Mouse (Mus musculus) ES-Bruce4 (cell line): Measurements from ENCODE around the gene Pkn2. TPM values are rescaled to one million over a fixed set of nuclear protein-coding genes. Genes with fewer than 3 reads are reported as not detected.

Experiments used
- H3K27ac ChIP-seq: 2 replicates; pipeline ENCODE4 v1.5.1; 2012; ENCODE audit warnings: low read length, inconsistent platforms; ENCODE audit not compliant: insufficient read depth
- H3K27me3 ChIP-seq: 2 replicates; pipeline ENCODE4 v1.6.1; 2012; ENCODE audit warnings: mild to moderate bottlenecking, low read length, inconsistent platforms; ENCODE audit not compliant: control insufficient read depth, poor library complexity, insufficient read depth, severe bottlenecking
- H3K36me3 ChIP-seq: 2 replicates; pipeline ENCODE4 v1.6.1; 2012; ENCODE audit warnings: inconsistent platforms, mild to moderate bottlenecking, low read length, moderate library complexity; ENCODE audit not compliant: control insufficient read depth, poor library complexity, insufficient read depth, severe bottlenecking
- H3K4me1 ChIP-seq: one replicate; pipeline ENCODE4 v1.8.1; 2011; ENCODE audit warnings: low read length; ENCODE audit not compliant: control insufficient read depth, insufficient read depth
- H3K4me3 ChIP-seq: 2 replicates; pipeline ENCODE4 v1.5.1; 2011; ENCODE audit warnings: low read depth, mild to moderate bottlenecking, low read length
- H3K9ac ChIP-seq: 2 replicates; pipeline ENCODE4 v1.6.1; 2012; ENCODE audit warnings: low read depth, mild to moderate bottlenecking, inconsistent platforms; ENCODE audit not compliant: poor library complexity, severe bottlenecking
- H3K9me3 ChIP-seq: replicated peaks from 2 replicates; pipeline ENCODE4 v1.6.1; 2012; ENCODE audit warnings: mild to moderate bottlenecking, low read length, inconsistent platforms; ENCODE audit not compliant: control insufficient read depth, poor library complexity, insufficient read depth, severe bottlenecking
- CTCF ChIP-seq: IDR thresholded peaks from one replicate; pipeline ENCODE4 v1.8.1; 2011; ENCODE audit warnings: low read depth, low read length
- EP300 ChIP-seq: IDR thresholded peaks from 2 replicates; pipeline ENCODE4 v1.6.1; 2011; ENCODE audit warnings: low read depth, low read length; ENCODE audit not compliant: insufficient read depth
- POLR2A ChIP-seq: IDR thresholded peaks from one replicate; pipeline ENCODE4 v1.8.1; 2011; ENCODE audit warnings: low read length; ENCODE audit not compliant: insufficient read depth
- polyA plus RNA-seq: library from polyadenylated mRNA; stranded (reverse); fragments of >200 nt; gene quantifications from 2 replicates; pipeline ENCODE4 v1.2.4, GENCODE M21; 2011; ENCODE audit warnings: low read depth; ENCODE audit not compliant: missing spikeins, insufficient read depth, insufficient read length

Gene Pkn2
- polyA plus RNA-seq, 1 experiment, result 108 TPM

GRCm38 (mm10) chr3:142826449-142827146 lies 55.2 kb downstream of the Pkn2 start:
- H3K9ac ChIP-seq, result no peak overlapping the region
- TF ChIP-seq CTCF (no peak), EP300 (no peak), POLR2A (no peak)
- H3K4me3 ChIP-seq, result no peak overlapping the region
- no peaks in the 10 kb centered on the region for H3K4me1 ChIP-seq
- H3K27me3 ChIP-seq, result no peaks in the 10 kb centered on the region
- no peak overlapping the region for H3K27ac ChIP-seq
- peaks cover 10% of the 10 kb centered on the region for H3K36me3 ChIP-seq
- no peaks in the 10 kb centered on the region for H3K9me3 ChIP-seq

- no peak overlapping the region for H3K4me3 ChIP-seq
- peaks cover 14% of the 10 kb centered on the region for H3K36me3 ChIP-seq
- H3K27me3 ChIP-seq, result no peaks in the 10 kb centered on the region
- no peaks in the 10 kb centered on the region for H3K4me1 ChIP-seq
- no peak overlapping the region for H3K27ac ChIP-seq
- no peak overlapping the region for H3K9ac ChIP-seq
- TF ChIP-seq CTCF, result no peak
- no peak for TF ChIP-seq EP300
- no peak for TF ChIP-seq POLR2A
- no peaks in the 10 kb centered on the region for H3K9me3 ChIP-seq
Observed at GRCm38 (mm10) chr3:142823606-142824005, 58.2 kb downstream of the Pkn2 start.

GRCm38 (mm10) chr3:142817506-142817905 lies 64.3 kb downstream of the Pkn2 start:
- H3K9ac ChIP-seq, result no peak overlapping the region
- TF ChIP-seq POLR2A, result no peak
- no peak for TF ChIP-seq EP300
- TF ChIP-seq CTCF, result no peak
- H3K27ac ChIP-seq, result no peak overlapping the region
- H3K27me3 ChIP-seq, result no peaks in the 10 kb centered on the region
- no peaks in the 10 kb centered on the region for H3K9me3 ChIP-seq
- H3K36me3 ChIP-seq, result peaks cover 11% of the 10 kb centered on the region
- no peaks in the 10 kb centered on the region for H3K4me1 ChIP-seq
- H3K4me3 ChIP-seq, result no peak overlapping the region

- H3K9me3 ChIP-seq, result no peaks in the 10 kb centered on the region
- H3K27ac ChIP-seq, result no peak overlapping the region
- H3K36me3 ChIP-seq, result peaks cover 14% of the 10 kb centered on the region; the same call in 1 of the 2 replicates
- no peaks in the 10 kb centered on the region for H3K27me3 ChIP-seq
- TF ChIP-seq CTCF (no peak), EP300 (no peak), POLR2A (no peak)
- H3K4me3 ChIP-seq, result no peak overlapping the region
- H3K9ac ChIP-seq, result no peak overlapping the region
- H3K4me1 ChIP-seq, result no peaks in the 10 kb centered on the region
Observed at GRCm38 (mm10) chr3:142811582-142811981, 70.2 kb downstream of the Pkn2 start.

- H3K9ac ChIP-seq, result no peak overlapping the region
- peaks cover 33% of the 10 kb centered on the region for H3K36me3 ChIP-seq
- no peaks in the 10 kb centered on the region for H3K9me3 ChIP-seq
- H3K4me3 ChIP-seq, result no peak overlapping the region
- TF ChIP-seq CTCF (no peak), EP300 (no peak), POLR2A (no peak)
- no peaks in the 10 kb centered on the region for H3K4me1 ChIP-seq
- H3K27ac ChIP-seq, result no peak overlapping the region
- H3K27me3 ChIP-seq, result no peaks in the 10 kb centered on the region
Observed at GRCm38 (mm10) chr3:142795587-142795986, 86.2 kb downstream of the Pkn2 start.

- H3K36me3 ChIP-seq, result peaks cover 15% of the 10 kb centered on the region
Observed at GRCm38 (mm10) chr3:142786423-142787072, 95.3 kb downstream of the Pkn2 start.

More at GRCm38 (mm10) chr3:142786423-142787072, 95.3 kb downstream of the Pkn2 start:
- Histone ChIP-seq H3K9ac (no peak overlapping the region), H3K27me3 (no peaks in the 10 kb centered on the region), H3K4me3 (no peak overlapping the region), H3K27ac (no peak overlapping the region), H3K4me1 (no peaks in the 10 kb centered on the region), H3K9me3 (no peaks in the 10 kb centered on the region)
- TF ChIP-seq EP300, result no peak
